Mouse (Mus musculus) MN1 (cell line): Measurements from ENCODE around the gene Actn1.

Experiments
- DNase-seq: peaks from one replicate; pipeline ENCODE4 v3.0.0-alpha.2; 2016; ENCODE audit warnings: low spot score

Actn1 gene

DNA sequence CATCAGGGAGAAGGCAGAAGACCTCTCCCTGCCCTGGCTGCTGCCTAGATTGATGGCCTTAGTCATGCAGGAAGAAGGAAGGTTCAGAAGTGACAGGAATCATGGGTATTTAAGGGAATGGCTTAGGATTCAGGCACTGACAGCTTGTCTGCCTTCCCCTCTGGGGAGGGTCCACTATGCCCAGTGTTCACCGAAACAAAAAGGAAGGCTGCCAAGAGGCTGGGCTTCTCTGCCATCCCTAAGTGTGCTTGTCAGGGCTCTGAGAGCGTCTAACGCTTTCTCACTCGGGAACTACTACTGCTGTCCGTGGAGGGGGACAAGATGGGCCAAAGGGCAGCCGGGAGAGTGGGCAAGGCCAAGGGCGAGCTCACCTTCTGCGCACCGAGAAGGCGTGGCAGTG, 69.3 kb downstream of the Actn1 start:
- no peak for DNase-seq

DNA sequence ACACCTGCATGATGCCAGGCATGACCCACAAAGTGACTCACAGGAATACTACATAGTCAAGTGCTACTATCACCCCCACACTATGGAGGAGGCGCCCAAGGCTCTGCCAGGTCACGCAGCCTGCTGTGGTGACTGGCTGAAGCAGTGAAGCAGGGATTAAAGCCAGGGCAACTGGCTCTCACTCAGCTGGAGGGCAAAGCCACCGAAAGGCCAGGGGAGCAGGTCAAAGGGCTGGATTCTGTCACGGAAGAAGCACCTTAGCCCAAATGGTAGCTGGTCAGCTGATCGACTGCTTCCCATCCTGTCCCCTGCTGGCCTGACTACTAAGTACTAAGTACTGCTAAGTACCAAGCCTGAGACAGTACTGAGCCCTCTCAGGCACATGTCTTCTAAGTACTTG, 76.1 kb downstream of the Actn1 start:
- no peak for DNase-seq

DNA sequence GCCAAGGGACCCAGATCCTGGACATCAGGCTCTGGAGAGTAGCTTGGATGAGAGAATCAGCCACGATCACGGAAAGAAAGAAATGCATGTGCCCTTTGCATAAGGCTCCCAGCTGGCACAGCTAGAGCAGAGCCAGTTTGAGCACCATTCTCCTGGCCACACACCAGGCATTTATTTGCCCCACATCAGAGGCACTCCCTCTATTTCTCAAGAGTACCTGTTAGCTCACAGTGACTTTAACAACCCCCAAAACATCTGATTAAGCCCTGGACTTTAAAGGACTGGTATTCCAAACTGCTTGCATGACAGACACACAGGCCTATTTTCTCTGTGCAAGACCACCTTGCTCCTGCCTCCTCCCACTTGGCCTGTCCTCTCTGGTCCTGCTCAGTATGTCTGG, 78.3 kb downstream of the Actn1 start:
- no peak for DNase-seq

DNA sequence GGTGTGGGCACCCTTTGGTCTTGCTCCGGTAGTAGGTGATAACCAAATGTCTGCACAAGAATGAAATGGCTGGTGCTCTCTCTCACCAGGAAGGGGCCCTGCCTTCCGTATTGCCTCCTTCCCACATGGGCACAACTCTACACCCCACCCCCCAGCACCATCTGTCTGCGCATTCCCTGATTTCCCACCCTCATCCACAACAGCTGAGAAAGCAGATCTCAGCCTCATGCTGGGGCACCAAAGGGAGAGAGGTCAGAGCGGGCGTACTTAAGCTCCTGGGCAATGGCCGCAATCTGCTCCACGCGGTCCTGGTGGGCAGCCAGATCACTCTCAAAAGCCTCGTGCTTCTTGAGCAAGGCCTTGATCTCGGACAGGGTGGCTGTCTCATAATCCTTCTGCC, 82.1 kb downstream of the Actn1 start:
- DNase-seq: no peak

DNA sequence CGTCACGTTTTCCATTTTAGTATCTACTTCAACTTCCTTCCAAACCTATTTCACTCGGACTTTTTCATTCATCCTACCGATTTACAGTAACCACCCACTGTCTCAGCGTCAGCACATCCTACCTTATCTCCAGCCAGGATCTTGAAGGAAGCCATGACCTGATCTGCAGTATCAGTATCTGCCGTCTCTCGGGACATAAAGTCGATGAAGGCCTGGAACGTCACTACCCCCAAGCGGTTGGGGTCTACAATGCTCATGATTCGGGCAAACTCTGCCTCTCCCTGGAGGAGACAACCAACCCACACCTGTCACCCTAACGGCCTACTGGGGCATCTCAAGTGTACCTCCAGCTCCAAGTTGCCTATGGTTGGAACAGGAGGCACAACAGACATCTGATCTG, 91.4 kb downstream of the Actn1 start:
- DNase-seq: no peak

DNA sequence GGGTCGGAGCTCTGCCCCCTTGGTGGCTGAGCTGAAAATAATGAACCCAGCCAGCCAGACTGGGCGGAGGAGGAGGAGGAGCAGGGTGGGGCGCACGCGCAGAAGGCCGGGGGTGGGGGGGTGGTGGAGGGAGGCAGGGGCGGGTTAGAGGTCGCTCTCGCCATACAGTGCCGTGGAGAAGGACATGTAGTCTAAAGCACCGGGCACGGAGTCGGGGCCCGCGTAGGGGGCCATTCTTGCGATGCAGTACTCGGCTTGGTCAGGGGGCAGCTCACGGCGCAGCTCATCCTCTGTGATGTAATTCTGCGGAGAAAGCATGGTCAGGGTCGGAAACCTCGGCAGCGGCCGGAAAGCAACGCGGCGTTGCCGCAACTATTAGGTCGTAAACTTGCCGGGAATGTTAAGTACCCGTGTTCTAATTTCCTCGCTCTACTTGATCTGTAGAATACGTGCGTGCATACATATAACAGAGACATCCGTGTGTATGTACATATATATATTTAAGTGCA, 91.9 kb downstream of the Actn1 start:
- no peak for DNase-seq

DNA sequence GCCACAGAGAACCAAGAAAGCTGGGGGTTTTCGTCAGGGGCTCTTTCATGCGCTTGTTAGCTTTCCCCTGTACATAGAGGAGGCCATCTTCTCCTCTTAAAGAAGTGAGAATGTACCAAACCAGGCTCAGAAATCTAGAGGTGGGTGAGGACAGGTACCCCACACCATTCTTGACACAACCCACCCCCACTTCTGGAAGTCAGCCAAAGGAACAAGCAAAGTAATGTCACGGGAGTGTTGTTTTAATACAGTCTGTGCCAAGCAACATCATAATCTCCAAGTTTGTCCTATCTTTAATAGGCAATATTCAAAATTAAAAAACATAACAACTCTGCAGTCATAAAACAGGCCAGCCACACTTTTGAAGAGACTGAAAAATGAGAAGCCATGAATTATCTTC, 92.8 kb downstream of the Actn1 start:
- DNase-seq: no peak

DNA sequence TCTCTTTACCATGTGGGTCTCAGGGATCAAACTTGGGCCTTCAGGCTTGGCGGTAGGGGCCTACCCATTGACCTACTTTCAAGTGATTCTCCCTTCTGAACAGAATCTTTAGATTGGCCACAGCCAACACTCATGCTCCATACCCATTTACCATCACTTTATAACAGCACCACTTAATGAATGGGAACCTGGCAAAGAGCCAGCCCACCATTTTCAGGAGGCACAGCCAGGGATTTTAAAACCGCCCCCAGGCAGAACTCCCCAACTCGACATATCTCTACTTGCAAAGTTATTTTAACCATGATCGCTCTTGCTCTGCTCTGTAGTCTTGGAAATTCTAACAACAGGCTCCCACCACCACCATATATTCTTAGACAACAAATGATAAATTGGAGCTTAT, 93.5 kb downstream of the Actn1 start:
- DNase-seq: no peak

DNA sequence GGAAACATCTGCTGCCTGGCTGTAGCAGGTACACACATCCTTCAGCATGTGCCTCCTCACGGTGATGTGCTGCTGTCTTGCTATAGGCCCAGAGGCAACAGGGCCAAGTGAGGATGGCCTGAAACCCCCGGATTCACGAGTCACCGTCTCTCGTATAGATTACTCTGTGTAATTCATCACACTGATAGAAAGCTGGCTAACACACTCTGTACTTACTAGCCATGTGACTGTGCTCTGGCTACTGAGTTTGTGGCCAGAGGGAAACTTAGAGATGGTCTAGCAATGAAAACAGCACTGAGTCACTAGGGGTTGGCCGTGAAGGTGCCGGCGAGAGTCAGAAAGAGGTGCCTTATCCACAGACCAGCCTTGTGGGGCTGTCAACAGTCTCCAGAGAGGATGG, 95.6 kb downstream of the Actn1 start:
- no peak for DNase-seq

DNA sequence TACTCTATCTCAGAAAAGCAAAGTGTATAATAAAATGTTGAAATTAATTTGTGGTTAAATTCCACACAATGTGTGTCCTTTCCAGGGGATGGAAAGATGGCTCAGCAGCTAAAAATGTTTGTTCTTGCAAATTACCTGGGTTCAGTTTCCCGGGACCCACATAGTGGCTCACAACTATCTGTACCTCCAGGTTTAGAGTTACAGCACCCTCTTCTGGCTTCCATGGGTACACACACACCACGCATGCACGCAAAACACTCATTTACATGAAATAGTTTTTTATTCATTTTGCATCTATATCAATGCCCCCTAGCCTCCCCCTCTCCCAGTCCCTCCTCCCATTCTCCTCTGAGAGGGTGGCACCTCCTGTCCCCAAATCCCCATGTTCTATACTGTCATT, 97.7 kb downstream of the Actn1 start:
- no peak for DNase-seq

DNA sequence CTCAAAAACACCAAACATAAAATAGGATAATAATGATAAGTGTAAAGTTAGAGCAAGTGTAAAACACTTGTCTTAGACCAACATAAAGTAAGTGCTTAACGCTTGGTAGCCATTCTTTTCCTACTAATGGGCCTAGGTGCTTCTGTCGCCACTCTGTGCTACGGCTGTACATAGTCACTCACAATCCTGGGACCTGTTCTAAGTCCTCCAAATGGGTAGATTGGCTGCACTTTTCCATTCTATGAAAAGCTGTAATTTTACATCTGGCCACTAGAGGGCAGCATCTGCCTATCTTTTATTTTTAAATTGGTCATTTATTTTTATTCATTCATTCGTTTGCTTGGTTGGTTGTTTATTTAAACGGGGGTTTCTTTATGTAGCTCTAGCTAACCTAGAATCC, 102.5 kb downstream of the Actn1 start:
- peak; percentile 51 for DNase-seq

DNA sequence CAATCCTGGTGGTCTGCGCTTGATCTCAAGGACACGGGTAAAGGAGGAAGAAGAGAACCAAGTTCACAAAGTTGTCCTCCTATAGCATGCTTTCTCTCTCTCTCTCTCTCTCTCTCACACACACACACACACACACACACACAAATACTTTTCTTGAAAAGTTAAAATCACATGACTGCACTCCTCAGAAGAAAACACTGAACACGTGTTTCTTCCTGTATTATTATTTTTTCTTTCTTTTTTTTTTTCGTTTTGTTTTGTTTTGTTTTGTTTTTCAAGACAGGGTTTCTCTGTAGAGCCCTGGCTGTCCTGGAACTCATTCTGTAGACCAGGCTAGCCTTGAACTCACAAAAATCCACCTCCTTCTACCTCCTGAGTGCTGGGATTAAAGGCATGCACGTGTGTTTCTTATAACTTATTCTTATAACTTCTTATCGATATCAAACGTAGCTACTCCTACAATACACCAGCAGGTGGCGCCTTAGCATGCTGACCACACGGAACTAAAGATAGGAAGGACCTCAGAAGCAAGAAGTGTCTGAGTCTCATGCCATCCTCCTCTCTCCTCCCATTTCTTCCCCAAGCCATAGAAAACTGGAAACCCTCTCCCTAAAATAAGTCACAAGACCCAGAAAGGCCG, 106.4 kb downstream of the Actn1 start:
- DNase-seq: peak; percentile 59

DNA sequence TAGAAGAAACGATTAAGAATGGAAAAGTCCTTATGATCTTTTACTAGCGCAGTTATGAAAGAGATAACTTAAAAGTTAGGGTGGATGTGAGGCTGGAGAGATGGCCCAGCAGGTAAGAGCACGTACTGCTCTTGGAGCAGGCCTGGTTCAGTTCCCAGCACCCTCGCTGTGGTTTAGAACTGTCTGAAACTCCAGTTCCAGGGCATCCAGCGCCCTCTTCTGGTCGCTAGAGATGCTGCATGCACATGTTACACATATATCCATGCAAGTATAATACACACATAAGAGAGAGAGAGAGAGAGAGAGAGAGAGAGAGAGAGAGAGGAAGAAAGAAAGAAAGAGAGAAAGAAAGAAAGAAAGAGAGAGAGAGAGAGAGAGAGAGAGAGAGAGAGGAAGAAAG, 107.1 kb downstream of the Actn1 start:
- DNase-seq: no peak

DNA sequence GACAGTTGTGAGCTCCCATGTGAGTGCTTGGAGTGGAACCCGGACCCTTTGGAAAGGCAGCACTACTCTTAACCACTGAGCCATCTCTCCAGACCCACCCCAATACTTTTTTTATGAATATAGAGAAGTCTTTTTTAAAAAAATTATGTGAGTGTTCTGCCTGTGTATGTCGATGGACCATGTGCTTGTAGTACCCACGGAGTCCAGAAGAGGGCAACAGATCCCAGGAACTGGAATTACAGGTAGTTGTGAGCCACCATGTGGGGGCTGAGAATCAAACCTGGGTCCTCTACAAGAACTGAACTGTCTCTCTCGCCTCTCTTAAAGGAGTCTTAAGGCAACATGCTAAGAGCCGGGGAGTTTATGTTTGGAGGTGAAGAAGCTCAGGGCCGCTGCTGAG, 108.3 kb downstream of the Actn1 start:
- DNase-seq: no peak

DNA sequence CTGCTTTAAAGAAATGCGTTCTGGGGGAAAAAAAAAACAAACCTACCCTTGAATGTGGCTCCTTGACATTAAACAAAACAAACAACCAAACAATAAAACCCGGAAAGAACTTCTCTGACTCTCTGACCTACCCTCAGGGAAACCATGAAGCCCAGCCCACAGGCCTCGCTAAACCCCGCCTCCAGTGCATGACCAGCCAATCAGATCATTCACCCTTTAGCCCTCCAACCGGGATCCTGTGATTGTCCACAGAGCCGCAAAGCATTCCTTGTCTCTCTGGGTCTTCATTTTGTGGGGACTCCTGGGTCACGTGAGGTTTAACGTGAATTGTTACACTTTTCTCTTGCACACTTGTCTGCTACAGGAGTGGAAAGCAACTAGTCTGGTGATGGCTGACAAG, 109.5 kb downstream of the Actn1 start:
- no peak for DNase-seq

DNA sequence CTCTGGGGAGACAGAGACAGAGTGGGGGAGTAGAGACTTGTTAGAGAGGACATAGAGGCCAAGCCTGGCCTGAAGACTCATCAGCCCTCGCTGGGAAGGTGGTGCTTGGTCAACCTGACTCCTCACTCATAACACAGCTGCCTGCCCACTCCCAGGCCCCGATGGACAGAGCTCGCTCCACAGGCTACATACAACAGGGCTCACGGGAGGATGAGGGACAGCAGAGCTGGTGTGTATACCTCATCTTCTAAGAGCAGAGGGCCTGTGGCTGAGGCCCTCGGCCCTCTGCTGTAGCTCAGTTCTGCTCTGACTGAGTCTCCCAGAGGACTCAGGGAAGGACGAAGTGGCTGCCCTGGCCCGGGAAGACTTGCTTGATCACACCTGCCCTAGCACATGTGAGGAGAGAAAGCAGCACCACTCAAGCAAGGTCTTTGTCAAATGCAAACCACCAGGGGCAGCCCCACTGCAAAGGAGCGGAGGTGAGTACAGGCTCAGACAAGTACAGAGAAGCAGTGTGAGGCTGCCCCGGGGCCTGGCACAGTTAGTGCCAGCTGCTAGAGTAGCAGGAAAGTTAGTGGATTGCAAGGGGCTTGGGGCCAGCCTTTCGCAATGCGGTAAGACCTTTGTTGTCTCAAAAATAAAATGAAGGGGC, 112.5 kb downstream of the Actn1 start:
- no peak for DNase-seq

DNA sequence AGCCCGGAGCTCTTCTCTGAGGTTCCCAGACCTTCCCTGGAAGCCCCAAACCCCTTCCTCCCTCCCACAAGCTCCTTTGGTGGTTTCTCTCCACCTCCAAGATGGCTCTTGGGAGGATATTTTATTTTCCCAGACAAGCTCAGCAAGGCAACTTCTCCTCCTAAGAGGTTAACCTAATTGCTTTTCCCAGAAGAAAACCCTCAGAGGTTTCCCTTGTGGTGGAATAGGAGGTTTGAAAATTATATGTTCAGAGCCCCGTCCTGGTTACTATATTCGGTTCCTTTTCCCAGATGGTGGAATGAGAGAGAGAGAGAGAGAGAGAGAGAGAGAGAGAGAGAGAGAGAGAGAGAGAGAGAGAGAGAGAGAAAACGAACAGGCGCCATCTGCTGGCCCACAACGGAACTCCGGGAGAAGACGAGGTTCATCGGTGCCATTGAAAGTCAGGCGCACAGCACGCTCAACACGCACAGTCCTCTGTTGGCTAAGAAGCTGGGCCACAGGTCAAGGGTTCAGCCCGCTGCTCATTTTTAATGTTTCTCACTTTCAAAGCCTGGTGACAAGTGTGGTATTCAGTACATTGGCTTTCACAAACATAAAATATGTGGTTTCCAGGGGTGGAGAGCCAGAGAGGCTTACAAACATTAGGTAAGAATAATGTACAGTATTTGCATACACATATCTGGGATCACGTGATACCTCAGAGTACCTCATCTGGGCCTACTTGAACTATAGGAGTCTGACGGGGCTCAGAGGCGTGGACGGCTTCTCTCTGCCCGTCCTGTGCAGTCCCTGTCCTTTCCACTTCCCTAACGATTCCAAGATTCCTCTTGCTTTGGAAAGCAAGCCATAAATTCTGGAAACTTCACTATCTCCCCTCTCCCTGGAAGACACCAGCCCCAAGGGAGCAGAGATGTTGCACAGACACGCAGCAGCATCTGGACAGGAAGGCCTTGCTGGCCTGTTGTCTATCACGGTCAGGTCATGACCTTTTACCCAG, 113.6 kb downstream of the Actn1 start:
- peak; percentile 83 for DNase-seq

DNA sequence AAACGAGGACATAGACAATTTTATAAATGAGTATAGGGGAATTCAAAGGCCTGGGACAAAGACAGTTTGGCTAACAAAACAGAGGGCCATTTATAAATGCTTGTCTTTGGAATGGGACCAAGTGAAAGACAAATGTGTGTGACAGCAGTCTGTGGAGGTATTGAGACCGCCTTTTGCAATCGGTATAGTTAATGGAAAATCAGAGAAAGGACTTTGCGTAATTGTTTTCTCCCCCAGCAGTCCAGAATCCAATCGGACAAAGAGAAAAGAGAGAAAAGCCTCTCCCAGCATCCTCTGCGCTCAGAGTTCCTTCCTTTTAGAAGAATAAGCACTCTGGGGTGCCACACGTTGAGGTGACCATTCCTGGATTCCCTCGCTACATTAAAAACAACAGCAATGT, 114.8 kb downstream of the Actn1 start:
- no peak for DNase-seq

DNA sequence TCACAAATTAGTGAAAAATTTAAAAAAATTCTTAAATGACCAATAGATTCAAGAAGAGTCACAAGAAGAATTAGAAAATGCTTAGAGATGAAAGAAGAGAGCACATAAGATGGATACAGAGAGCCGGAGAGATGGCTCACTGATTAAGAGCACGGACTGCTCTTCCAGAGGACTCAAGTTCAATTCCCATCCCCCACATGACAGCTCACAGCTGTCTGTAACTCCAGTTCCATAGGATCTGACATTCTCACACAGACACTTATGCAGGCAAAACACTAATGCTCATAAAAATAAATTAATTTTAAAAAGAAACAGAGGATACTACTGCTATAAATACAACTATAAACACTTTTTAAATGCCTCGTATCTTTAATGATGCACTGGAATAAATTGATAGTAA, 115.3 kb downstream of the Actn1 start:
- no peak for DNase-seq

DNA sequence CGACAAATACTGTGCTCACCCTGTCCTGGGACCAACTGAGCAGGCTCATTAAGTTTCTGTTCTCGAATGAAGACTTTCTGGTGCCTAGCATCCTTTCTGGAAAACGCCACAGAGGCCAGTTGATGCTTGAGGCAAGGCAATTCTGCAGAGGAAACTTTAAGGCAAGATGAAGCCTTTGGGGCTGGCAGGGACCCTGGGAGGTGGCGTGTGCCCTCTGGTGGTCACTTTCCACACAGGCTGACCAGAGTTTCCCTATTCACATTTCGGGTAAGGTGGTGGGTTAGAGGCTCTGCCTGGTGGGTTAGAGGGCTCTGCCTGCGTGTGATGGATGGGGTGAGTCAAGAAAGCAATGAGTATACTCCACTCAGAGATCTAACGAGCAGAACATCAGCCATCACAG, 118.7 kb downstream of the Actn1 start:
- DNase-seq: peak; percentile 57

DNA sequence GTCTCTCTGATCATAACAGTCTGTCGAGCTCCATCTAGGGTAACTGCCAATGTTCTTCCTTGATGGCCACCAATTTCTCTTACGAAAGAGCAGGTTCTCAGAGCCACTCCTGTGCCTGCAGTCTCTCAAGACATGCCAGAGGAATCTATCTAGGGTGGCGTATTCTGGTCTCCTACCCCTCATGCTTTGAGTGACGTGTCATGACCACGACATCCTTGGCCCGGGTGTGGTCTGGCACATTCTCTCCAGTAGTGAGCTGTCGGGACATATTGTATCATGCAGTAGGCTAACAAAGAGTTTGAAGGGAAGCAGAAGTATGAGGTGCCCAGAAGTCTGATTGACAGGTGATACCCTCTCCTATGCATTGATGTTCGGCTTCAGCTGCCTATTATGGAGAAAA, 119.2 kb downstream of the Actn1 start:
- no peak for DNase-seq

DNA sequence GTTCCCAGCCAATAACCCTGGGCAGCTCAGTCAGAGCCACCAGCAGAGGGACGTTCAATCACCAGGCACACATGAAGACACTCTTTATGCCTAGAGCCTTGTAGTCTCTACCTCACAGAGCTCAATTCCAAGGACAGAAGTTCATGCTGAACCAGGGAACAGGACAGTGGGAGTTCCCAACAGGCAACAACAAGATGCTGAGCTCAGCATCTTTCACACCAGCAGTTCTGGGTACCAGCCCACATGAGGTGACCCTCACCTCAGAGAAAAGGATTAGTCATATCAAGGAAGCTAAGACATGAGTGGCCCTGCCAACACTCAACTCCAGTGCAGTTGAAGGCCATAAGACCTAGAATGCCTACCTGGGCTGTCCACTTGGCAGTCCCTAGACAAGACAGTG, 122.4 kb downstream of the Actn1 start:
- DNase-seq: no peak

DNA sequence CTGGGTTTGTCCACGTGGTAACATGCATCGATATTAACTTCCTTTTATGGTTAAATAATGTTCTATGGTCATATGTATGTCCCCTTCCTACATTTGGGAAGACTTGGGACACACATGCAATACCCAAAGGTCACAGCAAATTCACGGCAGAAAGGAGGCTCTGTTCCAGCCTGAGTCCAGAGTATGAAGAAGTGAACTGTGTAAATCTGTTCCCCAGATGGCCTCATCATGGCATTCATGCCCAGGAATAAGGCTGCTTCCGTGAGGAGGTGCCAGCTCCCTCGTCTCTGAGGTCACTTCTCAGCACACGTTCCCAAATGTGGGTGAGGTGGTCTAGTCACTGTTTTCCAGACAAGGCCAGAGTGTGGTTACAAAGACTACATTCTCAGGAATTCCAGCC, 122.9 kb downstream of the Actn1 start:
- DNase-seq: no peak
